Mouse (Mus musculus): ENCODE measurements around the gene Rfpl4. TPM values are rescaled to one million over a fixed set of nuclear protein-coding genes. Genes with fewer than 3 reads are reported as not detected.
"Not testable (repeated sequence)": the region's sequence is repeated elsewhere in the genome, so short reads cannot be mapped to it uniquely, and the experiment has no call there.

Rfpl4 gene
- polyA plus RNA-seq, 1 experiment, result 0.07 TPM

GRCm38 (mm10) chr7:5080815-5081214, 35.9 kb downstream of the Rfpl4 start:
- H3K4me3 ChIP-seq (ENCODE audit: control insufficient read depth, low read depth, low read length), result peak overlapping the region; percentile 81
- no peak for TF ChIP-seq POLR2A (IDR thresholded peaks at IDR 0.05; ENCODE audit: control insufficient read depth, low read depth, low read length)
- no peak for TF ChIP-seq CTCF (IDR thresholded peaks at IDR 0.05; ENCODE audit: control insufficient read depth, insufficient read depth, insufficient replicate concordance, low read depth, low read length)
- H3K27me3 ChIP-seq (ENCODE audit: control insufficient read depth, insufficient read depth, low read length), result no peaks in the 10 kb centered on the region
- peak overlapping the region; percentile 72 for H3K27ac ChIP-seq (ENCODE audit: control insufficient read depth, insufficient read depth, low read depth, low read length)
- no peaks in the 10 kb centered on the region for H3K36me3 ChIP-seq (ENCODE audit: control insufficient read depth, insufficient read depth, low read length)
- H3K4me1 ChIP-seq (ENCODE audit: control insufficient read depth, insufficient read depth, low read length), result peaks cover 6% of the 10 kb centered on the region

GRCm38 (mm10) chr7:5080010-5080751, 36.6 kb downstream of the Rfpl4 start, which contains the start of gene Epn1:
Gene Epn1, plus strand, starts transcription at chr7:5080235.
- peak; percentile 74 for TF ChIP-seq POLR2A (IDR thresholded peaks at IDR 0.05; ENCODE audit: control insufficient read depth, low read depth, low read length)
- no peak for TF ChIP-seq CTCF (IDR thresholded peaks at IDR 0.05; ENCODE audit: control insufficient read depth, insufficient read depth, insufficient replicate concordance, low read depth, low read length)
- Histone ChIP-seq H3K27ac (ENCODE audit: control insufficient read depth, insufficient read depth, low read depth, low read length) (peak within 1 kb of the TSS; percentile 72), H3K36me3 (ENCODE audit: control insufficient read depth, insufficient read depth, low read length) (no peaks in the 10 kb centered on the region)

GRCm38 (mm10) chr7:5079365-5080009, 37.3 kb downstream of the Rfpl4 start:
- Histone ChIP-seq H3K27ac (ENCODE audit: control insufficient read depth, insufficient read depth, low read depth, low read length) (peak overlapping the region; percentile 72), H3K4me3 (ENCODE audit: control insufficient read depth, low read depth, low read length) (peak overlapping the region; percentile 81)
- not testable (repeated sequence) for H3K27me3 ChIP-seq (ENCODE audit: control insufficient read depth, insufficient read depth, low read length); H3K36me3 ChIP-seq (ENCODE audit: control insufficient read depth, insufficient read depth, low read length); H3K4me1 ChIP-seq (ENCODE audit: control insufficient read depth, insufficient read depth, low read length)

More at GRCm38 (mm10) chr7:5080010-5080751, 36.6 kb downstream of the Rfpl4 start, which contains the start of gene Epn1:
- peak within 1 kb of the TSS; percentile 81 for H3K4me3 ChIP-seq (ENCODE audit: control insufficient read depth, low read depth, low read length)
- H3K4me1 ChIP-seq (ENCODE audit: control insufficient read depth, insufficient read depth, low read length), result peaks cover 6% of the 10 kb centered on the region
- no peaks in the 10 kb centered on the region for H3K27me3 ChIP-seq (ENCODE audit: control insufficient read depth, insufficient read depth, low read length)

GRCm38 (mm10) chr7:5076931-5077330, 39.8 kb downstream of the Rfpl4 start:
- Histone ChIP-seq H3K4me1 (ENCODE audit: control insufficient read depth, insufficient read depth, low read length) (peaks cover 5% of the 10 kb centered on the region), H3K27ac (ENCODE audit: control insufficient read depth, insufficient read depth, low read depth, low read length) (no peak overlapping the region), H3K27me3 (ENCODE audit: control insufficient read depth, insufficient read depth, low read length) (no peaks in the 10 kb centered on the region), H3K4me3 (ENCODE audit: control insufficient read depth, low read depth, low read length) (no peak overlapping the region), H3K36me3 (ENCODE audit: control insufficient read depth, insufficient read depth, low read length) (no peaks in the 10 kb centered on the region)
- TF ChIP-seq CTCF (IDR thresholded peaks at IDR 0.05; ENCODE audit: control insufficient read depth, insufficient read depth, insufficient replicate concordance, low read depth, low read length) (no peak), POLR2A (IDR thresholded peaks at IDR 0.05; ENCODE audit: control insufficient read depth, low read depth, low read length) (no peak)

GRCm38 (mm10) chr7:5074984-5075383, 41.8 kb downstream of the Rfpl4 start:
- peaks cover 2% of the 10 kb centered on the region; the same call in 1 of the 2 replicates for H3K4me1 ChIP-seq (ENCODE audit: control insufficient read depth, insufficient read depth, low read length)
- no peak overlapping the region for H3K27ac ChIP-seq (ENCODE audit: control insufficient read depth, insufficient read depth, low read depth, low read length)
- H3K27me3 ChIP-seq (ENCODE audit: control insufficient read depth, insufficient read depth, low read length), result no peaks in the 10 kb centered on the region
- no peaks in the 10 kb centered on the region; the same call in 1 of the 2 replicates for H3K36me3 ChIP-seq (ENCODE audit: control insufficient read depth, insufficient read depth, low read length)
- no peak for TF ChIP-seq POLR2A (IDR thresholded peaks at IDR 0.05; ENCODE audit: control insufficient read depth, low read depth, low read length)
- TF ChIP-seq CTCF (IDR thresholded peaks at IDR 0.05; ENCODE audit: control insufficient read depth, insufficient read depth, insufficient replicate concordance, low read depth, low read length), result no peak
- H3K4me3 ChIP-seq (ENCODE audit: control insufficient read depth, low read depth, low read length), result no peak overlapping the region

GRCm38 (mm10) chr7:5073586-5073985, 43.2 kb downstream of the Rfpl4 start:
- peaks cover under 1% of the 10 kb centered on the region for H3K36me3 ChIP-seq (ENCODE audit: control insufficient read depth, insufficient read depth, low read length)
- TF ChIP-seq POLR2A (IDR thresholded peaks at IDR 0.05; ENCODE audit: control insufficient read depth, low read depth, low read length) (no peak), CTCF (IDR thresholded peaks at IDR 0.05; ENCODE audit: control insufficient read depth, insufficient read depth, insufficient replicate concordance, low read depth, low read length) (no peak)
- H3K27me3 ChIP-seq (ENCODE audit: control insufficient read depth, insufficient read depth, low read length), result no peaks in the 10 kb centered on the region
- H3K4me1 ChIP-seq (ENCODE audit: control insufficient read depth, insufficient read depth, low read length), result no peaks in the 10 kb centered on the region
- H3K27ac ChIP-seq (ENCODE audit: control insufficient read depth, insufficient read depth, low read depth, low read length), result no peak overlapping the region
- no peak overlapping the region for H3K4me3 ChIP-seq (ENCODE audit: control insufficient read depth, low read depth, low read length)

GRCm38 (mm10) chr7:5064886-5065285, 51.9 kb downstream of the Rfpl4 start:
- Histone ChIP-seq H3K27ac (ENCODE audit: control insufficient read depth, insufficient read depth, low read depth, low read length) (no peak overlapping the region), H3K4me3 (ENCODE audit: control insufficient read depth, low read depth, low read length) (no peak overlapping the region), H3K4me1 (ENCODE audit: control insufficient read depth, insufficient read depth, low read length) (peaks cover 7% of the 10 kb centered on the region), H3K27me3 (ENCODE audit: control insufficient read depth, insufficient read depth, low read length) (no peaks in the 10 kb centered on the region), H3K36me3 (ENCODE audit: control insufficient read depth, insufficient read depth, low read length) (peaks cover 2% of the 10 kb centered on the region)
- TF ChIP-seq POLR2A (IDR thresholded peaks at IDR 0.05; ENCODE audit: control insufficient read depth, low read depth, low read length) (no peak), CTCF (IDR thresholded peaks at IDR 0.05; ENCODE audit: control insufficient read depth, insufficient read depth, insufficient replicate concordance, low read depth, low read length) (no peak)

Data from testis, adult 2 months (tissue).